Mouse (Mus musculus) left cerebral cortex, postnatal 10 days (tissue): Measurements from ENCODE around the gene Msh5. TPM values are rescaled to one million over a fixed set of nuclear protein-coding genes. Genes with fewer than 3 reads are reported as not detected.

Experiments used
- DNase-seq, 2 experiments: peaks; one replicate each; pipeline ENCODE4 v3.0.0; 2021 to 2022; ENCODE audit warnings: low spot score in 2 of 2, mixed read lengths in 1 of 2; ENCODE audit errors: extremely low spot score in 1 of 2
- intact Hi-C: fragments of 180-260 bp; cut with DNase I; formaldehyde crosslinking; loops from one replicate; pipeline ENCODE4 v1.15.1; 2025
- total RNA-seq, 2 experiments: library from RNA; stranded (reverse); gene quantifications; 2 replicates each; pipeline ENCODE4 v1.2.3; 2021

The Msh5 gene
- under 1 TPM; 0.81 to 0.97 TPM for total RNA-seq

DNA sequence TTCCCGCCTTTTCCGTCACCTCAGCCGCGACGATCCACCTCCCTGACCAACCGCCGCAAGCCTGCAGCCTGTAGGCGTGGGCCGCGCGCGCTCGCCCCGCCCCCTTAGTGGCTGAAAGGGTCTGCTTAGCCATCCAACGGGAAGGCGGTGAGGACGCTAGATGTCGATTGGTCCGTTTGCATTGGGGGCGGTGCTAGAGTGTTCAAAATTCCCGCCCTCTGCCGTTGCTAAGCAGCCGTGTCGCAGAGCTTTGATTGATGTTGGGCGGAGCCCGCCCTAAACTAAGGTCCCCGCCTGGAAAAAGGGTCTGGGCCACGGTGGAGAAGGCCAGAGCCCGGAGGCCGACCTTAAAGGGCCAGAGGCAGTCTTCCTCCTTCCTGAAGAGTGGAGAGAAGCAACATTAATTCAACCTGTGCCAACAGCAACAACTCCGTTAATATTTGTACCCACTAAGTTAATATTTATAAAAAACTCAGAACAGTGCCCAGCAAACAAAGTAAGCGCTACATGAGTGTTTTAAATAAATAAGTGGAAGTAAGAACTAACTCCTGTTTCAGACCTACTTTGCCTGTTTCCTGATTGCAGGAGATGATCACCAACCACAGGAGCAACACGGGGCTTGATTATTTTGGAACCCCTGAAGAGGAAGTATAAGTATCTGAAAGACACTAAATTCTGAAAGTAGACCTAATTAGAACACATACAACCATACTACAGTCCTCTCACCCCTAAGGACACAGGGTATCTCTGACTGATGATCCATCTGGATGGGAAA, at the start of gene Msh5:
Gene Msh5, minus strand, starts transcription at position 65 of the 775 bp plus-strand sequence.
- DNase-seq, result peak; percentile 96 to 98
- intact Hi-C loops, result no loop called here

DNA sequence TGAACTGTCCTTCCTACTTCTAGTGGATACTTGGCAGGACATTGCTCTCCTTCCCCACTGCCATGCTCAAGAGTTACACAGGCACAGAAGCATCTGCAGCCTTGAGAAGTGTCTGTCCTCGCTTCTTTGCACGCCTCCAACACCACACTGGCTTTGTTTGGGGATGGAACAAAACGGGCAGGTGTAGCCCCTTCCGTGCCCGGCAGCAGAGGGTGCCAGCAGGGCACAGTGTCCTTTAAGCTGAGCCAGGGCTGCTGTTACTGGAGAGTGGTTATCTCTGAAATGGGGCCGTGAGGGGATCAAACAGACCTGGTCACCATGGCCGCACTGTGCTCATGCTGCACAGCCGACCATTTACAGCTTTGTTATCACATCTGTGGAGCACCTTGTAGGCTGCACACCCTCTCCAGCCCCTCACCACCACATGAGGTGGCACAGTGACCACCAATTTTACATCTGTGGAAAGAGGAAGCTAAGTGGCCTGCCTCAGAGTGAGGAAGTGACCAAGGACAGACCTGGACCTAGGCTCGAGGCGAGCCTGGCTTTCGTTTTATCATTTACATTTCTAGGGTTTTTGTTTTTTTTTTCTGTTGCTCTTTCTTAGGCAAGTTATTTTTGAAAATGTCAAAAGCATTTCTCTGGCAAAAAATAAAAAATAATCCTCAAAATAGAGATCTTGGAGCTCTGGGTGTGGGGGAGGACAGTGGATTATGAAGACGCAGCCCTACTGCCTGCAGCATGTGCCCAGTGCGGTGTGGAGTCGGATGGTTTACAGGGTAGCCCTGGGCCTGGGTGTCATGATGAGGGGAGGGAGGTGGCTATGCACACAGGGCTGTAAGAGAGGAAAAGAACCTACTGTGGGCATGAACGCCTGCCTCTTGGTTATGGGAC, 48.2 kb upstream of the Msh5 start:
- DNase-seq, result no peak
- intact Hi-C loops, result loop anchor here (5.0 kb wide), 1 partner anchor 77 kb away; the partner anchor contains the start of gene Vwa7

DNA sequence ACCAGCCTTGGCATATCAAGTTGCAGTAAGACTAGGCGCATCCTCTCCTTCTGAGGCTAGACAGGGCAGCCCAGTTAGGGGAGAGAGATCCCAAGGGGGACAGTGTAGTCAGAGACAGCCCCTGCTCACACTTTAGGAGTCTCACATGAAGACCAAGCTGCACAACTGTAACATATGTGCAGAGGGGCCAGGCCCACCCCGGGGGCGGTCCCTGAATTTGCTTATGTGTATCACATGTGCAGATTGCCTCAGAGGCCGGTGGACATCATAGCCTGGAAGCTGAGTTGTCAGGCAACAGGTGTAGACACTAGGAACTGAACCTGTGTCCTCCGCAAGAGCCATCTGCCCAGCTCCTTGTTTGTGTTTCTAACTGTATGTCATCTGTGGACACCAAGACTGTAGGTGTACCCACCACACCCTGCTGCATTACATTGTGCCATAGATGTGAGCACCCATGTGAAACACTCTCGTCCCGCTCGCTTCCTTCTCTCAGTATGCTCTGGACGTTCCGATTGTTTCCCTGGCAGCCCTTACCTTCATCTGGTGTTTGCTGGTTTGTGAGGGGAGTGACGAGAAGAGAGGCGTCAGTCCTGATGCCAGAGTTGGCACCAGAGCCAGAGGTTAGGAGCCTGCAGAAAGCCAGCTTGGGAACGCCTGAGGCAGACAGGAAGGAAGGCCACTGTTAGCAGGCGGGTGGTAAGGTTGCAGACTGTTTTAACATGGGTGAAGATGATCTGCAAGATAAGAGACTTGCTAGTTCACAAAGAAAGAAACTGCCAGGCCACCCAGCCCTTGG, 46.1 kb upstream of the Msh5 start:
- intact Hi-C loops, result no loop called here
- no peak for DNase-seq

DNA sequence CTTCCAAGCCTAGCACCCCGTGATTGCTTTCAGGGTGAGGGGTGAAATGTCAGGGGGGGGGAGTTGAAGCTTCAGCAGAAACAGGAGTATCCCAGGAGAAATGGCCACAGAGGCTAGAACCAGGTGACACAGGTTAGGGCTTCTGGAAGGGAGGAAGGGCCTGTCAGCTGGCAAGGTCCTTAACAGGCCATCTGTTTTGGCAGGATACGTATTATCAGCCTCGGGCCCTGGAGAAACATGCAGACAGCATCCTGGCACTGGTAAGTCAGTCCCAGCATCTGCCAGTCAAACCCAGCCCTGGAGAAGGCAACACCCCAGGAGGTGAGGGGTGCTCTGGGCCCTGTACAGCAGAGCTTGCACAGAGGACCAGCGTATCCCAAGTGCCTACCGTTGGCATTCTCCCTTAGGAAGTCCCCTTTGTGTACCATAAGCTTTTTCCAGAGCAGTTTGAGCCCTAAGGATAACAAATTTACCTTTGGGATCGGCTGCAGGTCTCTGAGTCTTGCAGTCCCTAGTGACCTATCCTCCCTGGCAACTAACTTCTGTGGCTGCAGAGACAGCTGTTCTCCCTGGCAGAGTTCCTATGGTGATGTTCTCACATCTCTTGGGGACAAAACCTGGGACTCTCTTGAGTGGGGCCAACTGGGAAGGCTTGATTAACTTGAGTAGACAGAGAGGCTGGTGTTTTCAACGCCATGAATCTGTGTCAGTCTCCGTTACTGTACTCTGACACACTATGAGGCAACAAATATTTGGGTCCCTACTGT, 43.8 kb upstream of the Msh5 start:
- intact Hi-C loops, result no loop called here
- no peak for DNase-seq

DNA sequence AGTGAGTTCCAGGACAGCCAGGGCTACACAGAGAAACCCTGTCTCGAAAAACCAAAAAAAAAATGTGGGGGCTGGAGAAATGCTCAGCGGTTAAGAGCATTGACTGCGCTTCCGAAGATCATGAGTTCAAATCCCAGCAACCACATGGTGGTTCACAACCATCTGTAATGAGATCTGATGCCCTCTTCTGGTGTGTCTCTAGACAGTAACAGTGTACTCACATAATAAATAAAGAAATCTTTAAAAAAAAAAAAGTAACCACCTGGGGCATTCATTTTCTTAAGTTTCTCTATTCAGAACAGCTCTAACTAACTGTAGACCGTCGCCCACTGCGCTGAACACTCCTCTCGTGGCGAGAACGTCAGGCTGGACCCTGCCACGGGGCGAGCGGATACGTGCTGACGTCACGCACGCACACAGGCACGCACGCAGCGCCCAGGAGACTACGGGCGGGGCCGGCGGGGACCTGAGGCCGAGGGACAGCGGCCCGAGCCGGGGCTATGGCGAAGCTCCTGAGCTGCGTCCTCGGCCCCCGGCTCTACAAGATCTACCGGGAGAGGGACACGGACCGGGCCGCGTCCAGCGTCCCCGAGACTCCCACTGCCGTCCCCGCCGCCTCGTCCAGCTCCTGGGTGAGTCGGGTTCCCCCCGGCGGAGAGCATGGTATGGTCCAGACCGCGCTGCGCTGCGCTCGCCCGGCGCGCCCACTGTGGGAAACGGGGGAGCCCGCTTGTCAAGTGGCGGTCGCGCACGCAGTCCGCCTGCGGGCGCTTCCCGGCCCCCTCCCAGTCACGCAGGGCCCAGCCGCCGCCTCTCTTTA, 42.5 kb upstream of the Msh5 start, which contains the start of gene Abhd16a:
Gene Abhd16a, plus strand, starts transcription at position 439 of the 820 bp plus-strand sequence.
- intact Hi-C loops, result no loop called here

DNA sequence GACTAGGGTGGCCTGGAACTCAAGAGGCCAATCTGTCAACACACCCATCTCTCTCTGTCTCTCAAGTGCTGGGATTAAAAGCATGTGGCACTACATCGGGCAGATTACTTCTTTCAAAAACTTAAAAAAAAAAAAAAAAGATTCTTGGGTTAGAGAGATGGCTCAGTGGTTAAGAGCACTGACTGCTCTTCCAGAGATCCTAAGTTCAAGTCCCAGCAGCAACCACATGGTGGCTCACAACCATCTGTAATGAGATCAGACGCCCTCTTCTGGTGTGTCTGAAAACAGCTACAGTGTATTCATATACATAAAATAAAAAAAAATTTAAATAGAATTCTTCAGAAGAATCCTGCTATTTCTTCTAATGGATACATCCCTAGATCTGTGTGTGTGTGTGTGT, 41.6 kb upstream of the Msh5 start:
- DNase-seq, result no peak
- intact Hi-C loops, result no loop called here

More for the DNA sequence above, 42.5 kb upstream of the Msh5 start, which contains the start of gene Abhd16a:
- peak; percentile 93 to 97 for DNase-seq

DNA sequence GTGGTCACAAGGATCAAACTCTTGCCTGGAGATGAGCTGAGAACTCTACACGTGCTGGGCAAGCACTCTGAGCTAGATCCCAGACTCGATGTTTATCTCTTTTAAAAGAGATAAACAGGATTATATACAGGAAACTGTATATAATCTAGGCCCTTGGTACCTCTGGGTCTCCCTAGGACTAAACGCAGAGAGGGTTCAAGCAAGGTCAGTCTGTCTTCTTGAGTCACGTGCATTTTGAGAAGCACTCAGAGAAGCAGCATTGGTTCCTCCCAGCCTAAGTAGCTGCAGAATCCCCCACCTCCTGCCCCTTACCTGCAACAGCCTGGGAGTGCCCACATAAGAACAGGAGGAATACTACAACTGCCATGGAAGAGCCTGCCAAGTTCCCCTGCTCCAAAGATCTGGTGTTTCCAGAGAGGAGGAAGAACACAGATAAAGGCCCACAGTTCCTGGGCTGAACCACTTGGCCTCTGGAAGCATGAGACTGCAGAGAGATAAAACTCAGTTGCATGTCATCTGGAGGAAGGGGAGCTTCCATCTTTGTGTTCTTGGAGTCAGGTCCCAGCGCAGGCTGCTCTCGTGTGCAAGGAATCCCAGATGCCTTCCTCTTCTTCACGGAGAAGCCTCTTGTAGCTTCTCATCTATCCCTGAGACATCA, 38.8 kb upstream of the Msh5 start, which contains the start of gene Ly6g6f:
Gene Ly6g6f, minus strand, starts transcription at position 403 of the 658 bp plus-strand sequence.
- intact Hi-C loops, result no loop called here
- DNase-seq, result no peak

DNA sequence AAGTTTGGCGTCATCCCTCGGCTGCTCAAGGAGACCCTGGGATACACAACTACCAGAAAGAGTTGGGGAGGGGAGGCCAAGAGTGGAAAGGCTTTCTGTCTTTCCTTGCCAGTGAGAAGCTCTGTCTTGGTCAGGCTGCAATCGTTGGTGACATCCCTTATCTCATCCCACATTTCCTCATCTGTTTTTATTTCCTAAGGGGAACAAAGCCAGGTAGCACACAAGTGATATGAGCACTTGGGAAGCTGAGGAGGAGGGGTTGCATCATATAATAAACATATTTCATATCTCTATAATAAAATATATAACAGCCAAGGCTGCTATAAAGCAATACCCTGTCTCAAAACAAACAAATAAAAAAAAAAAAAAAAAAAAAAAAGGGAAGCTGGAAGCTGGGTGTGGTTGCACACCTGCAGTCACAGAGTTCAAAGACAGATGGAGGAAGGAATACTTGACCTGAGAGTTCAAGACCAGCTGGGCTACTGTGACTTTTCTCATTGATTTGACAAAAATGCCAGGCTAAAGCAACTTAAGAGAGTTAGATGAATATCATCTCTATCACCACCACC, 37.5 kb upstream of the Msh5 start:
- no peak for DNase-seq
- intact Hi-C loops, result no loop called here

DNA sequence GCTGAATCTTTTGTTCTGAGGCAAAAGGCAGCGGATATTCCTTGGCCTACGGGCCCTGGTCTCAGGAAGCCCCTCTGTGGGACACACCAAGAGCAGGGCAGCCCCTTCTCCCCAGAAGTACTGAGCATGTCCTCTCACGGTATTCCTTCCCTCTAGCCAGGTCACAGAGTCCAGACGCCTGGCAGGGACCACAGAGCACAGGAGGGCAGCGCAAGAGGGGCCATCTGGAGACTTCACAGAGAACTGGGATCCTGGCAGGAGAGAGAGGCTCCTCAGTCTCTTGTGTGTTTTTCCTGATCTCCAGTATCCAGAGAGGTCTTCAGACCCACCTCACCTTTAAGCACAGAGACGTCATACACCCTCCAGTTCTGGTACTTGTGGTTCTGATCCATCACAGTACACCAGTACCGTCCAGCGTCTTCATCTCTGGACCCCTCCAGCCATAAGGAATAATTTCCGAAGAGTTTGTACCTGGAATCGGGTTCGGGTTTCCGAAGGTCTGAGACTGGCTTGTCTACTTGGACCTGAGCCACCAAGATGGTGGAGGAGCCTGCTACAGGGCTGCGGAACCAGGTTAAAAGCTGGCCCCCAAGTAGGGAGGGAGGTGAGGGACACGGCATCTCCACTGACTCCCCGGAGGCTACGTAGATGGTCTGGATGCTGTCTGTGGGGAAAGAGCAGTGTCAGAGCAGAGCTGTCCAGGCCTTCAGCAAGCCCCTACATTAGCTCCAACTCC, 36.5 kb upstream of the Msh5 start:
- DNase-seq, result no peak
- intact Hi-C loops, result no loop called here

DNA sequence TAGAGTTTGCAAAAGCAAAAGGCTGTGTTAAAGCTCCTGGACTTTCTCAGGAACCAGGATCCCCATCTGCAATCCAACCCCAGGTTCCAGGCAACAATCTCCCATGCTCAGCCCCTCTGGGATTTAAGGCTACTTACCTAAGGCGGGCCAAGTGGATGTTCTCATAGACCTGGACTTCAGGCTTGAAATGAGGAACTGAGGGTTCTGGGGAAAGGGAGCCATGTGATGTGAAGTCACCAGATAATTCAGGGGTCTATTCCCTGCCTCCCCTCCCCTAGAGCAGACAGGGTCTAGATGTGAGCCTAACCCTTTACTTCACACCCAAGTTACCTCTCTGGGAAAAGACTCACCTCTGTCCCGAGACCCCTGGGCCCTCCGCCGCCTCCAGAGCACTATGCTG, 34.2 kb upstream of the Msh5 start:
- intact Hi-C loops, result no loop called here
- DNase-seq, result no peak

DNA sequence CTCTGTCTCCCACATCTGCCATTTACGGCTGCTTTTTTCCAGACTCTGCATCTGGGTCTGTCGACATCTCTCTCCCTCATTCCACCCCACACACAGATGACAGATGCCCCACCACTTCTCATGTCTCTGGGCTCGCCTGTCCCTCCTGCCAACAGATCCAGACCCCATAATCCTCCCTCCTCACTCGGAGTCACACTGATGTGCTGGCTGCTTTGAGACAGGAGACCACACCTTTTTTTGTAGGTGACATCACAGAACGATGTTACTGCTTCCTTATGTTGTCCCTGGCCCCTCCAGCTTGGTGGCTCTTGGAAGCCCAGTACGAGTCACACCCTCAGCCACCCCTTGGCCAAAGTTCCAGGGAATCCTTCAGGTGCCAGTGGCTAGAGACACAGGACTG, 33.7 kb upstream of the Msh5 start:
- DNase-seq, result no peak

DNA sequence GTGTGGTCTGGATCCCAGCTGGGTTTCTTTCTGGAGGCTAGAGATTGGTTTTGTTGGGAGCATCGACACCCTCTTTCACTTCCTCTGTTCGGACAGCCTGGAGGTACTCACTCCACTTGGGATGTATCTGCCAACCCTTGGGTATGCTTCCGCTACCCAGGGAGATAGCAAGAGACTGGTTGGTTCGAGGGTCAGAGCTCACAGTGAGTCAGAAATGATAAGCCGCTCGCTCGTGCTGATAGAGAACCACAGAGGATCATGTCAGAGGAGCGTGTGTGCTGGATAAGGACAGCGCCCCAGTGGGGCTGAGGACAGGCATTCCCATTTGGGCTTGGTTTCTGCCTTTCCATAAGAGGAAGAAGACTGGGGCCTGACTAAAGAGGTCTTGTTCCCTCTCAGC, 33.2 kb upstream of the Msh5 start:
- no peak for DNase-seq
- intact Hi-C loops, result no loop called here

More for the DNA sequence above, 33.7 kb upstream of the Msh5 start:
- intact Hi-C loops, result no loop called here

DNA sequence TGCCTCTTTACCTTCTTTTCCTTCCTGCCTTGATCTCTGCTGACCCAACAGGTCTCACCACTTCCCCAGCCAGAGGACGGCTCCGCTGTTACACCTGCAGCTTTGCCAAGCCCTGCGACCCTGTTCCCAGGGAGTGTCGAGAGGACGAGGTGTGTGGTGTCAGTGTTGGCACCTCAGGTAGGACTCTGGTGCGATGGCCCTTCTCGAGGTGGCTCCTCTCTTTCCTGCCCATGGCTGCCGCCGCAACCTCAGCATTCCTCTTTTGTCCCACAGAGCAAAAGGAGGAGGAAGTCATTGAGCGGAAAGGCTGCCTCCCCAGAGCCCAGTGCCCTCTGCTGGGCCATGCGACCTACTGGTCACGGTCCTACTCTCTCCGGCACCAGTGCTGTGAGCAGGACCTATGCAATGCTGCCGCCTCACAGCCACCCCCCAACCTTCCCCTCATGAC, 31.3 kb upstream of the Msh5 start, which contains the start of gene Ly6g6d:
Gene Ly6g6d, minus strand, starts transcription at position 280 of the 448 bp plus-strand sequence.
- intact Hi-C loops, result no loop called here
- peak in 1 of 2 experiments; percentile 68 for DNase-seq

DNA sequence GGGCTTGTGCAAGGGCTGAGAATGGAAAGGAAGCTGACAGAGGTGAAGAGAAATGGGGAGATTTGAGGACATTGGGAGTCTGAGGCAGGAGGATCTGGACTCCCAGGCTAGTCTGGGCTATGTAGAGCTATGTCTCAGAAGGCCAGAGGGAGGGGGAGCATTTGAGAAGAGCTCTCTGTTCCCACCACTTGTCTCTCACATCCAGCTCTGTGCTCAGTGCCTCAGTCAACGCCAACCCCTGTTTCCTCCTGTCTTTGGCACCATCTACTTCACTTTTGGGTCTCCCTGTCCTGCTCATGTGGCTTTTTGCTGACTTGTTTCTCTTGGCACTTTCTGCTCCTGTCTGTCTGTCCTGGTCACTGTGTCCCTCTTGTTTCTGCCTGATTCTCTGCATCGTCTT, 30.7 kb upstream of the Msh5 start:
- DNase-seq, result no peak
- intact Hi-C loops, result no loop called here

DNA sequence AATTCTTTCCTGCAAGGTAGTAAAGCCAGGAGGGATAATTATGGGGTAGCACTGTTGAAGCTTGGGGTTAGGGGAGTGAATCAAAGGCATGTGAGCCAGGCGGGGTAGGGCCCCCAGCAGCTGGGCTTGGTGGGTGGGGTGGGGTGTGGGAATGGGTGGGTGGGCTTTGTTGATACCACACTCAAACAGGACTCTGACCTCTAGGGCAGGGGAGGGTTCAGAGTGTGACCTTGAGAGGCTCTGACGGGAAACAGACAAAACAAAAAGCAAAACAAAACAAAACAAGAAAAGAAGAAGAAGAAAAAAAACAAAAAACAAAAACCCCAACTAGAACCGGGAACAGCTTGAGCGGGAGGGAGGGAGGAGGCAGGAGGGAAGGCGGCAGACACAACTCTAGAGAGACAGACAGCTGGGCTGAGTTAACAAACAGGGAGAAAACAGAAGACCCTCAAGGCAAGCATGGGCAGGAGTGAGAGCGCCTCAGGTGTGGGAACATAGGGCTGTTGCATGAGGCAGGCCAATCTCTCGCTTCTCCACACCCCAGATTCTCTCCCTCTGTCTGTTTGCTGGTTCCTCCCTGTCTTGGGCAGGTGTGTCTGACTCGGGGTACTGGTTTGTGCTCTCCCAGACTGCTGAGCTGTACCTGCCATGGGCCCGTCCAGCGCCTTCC, 30.1 kb upstream of the Msh5 start, which contains the start of gene Ly6g6e:
Gene Ly6g6e, plus strand, starts transcription at position 396 of the 670 bp plus-strand sequence.
- intact Hi-C loops, result no loop called here
- no peak for DNase-seq
